Mouse (Mus musculus) ES-CJ7 (cell line): ENCODE measurements around the gene Rspo4.
A peak's percentile ranks its signal among the peaks of the same experiment; 100 is the strongest.

ENCODE experiments used
- DNase-seq: peaks from one replicate; pipeline ENCODE4 v3.0.0; 2011; ENCODE audit warnings: low read depth, low spot score

Gene Rspo4

DNA sequence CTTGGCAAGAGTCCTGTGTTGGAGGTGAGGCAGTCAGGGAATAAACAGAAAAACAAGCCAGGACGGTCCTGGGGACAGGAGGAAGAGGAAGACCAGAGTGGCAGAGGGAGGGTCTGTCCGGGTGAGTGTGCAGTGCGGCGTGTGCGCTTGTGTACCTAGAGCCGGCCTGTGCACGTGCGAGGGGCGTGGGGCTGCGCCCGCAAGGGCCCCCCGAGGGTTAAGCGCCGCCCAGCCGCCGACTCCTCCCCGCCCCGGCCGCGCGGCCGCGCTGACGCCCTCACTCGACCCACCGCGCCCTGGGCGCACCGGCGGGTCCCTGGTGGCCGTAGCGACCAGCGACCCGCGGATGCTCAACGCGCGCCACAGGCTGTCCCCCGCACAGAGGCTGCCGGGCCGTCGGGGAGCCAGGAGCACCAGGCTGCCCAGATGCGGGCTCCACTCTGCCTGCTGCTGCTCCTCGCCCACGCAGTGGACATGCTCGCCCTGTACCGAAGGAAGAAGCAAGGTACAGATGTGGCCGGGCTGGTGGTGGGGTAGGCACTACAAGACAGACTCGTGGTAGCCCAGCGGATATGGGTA is at the start of gene Rspo4:
Rspo4 (plus strand) TSS at position 280 of the 579 bp plus-strand sequence.
- DNase-seq: peak; percentile 14

DNA sequence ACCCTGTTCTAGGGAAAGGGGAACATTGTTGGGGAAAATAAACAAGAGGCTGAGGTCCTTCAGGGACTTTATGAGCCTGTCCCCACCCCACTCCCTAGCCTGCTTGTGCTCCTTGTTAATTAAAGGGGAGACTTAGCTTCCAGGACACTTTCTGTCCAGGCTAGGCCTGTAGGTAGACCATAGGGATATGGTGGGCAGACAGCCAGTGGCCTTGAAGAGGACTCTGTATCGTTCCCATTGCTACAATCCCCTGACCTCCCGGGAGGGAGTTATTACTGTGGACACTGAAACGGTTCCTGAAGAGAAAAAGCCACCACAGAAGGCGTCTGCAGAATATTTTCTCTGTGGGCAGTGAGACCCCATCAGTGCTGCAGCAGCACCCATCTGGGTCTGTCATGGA is 27.1 kb upstream of the Rspo4 start:
- DNase-seq: no peak

DNA sequence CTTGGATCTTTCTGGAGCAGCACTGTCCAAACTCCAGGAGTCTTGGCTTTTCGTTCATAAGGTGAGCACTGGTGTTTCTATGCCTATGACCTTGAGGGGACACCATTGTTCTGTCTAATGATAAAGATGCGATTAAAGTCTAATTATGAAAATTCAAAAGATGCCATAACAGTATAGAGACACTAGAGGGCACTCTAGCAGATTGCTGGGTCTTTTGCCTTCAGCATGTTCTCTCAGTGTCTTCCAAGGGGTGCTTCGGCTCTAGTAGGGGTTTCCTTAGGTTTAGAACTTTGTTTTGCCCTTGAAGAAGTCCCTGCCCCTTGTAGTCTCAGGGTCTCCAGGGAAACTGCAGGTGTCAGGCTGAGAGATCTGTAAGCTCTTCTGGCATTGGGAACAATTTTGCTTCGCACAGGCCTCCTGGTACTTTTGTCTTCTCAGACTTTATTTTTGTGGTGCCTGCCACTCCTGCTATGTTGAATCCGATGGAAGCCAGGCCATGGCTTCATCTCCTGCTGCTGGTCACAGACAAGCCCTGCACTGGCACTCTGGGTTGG is 19.6 kb downstream of the Rspo4 start:
- peak; percentile 17 for DNase-seq

DNA sequence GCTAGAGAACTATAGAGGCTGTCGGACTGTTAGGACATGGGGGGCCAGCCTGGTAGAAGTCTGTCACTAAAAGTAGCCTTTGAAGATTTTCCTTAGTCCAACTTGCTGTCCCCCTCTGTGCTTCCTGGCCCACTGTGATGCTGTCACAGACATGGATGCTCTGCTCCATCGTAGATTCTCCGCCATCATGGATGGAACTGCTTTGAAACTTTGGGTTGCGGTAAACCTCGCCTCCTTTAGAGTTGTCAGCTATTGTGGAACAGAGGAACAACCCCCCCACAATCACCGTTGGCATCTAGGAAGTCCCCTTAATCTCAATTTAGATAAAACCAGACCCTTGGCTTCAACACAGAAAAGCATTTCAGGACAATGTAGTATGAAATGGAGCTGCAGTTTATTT is 22.2 kb downstream of the Rspo4 start:
- DNase-seq: no peak

DNA sequence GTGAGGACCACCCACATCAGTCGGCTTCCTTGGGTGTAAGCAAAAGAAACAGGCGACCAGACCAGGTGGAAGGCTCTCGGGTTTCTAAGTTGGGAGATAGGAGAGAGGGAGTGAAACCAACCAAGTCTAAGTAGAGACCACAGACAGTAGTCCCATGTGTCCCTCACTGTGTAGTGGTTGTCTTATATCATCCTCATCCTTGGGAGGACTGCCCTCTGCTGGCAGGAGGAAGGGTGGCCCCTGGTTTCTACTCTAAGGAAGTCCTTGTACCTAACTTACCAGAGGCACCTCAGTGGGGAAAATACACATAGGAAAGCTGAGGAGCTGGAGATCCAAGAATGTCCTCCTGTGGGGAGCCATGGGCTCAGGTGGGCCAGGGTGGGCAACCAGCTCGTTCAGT is 23.8 kb downstream of the Rspo4 start:
- peak; percentile 81 for DNase-seq

DNA sequence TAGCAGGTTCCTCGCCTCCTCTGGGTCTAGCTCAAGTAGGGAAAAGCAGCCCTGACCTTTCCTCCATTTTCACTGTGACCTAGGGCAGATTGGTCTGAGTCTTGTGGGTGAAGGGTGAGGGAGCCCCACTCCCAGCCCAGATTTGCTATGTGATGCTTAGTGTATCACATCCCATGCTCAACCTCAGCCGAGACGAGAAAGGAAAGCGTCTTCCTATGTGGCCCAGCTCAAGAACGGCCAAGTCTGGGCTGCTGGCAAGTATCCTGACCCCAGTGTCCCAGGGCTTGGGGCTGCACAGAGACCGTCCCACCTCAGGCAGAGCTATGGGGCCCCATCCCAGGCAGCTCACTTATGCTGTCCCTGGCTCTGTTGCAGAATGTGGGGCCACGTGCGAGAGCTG is 25.5 kb downstream of the Rspo4 start:
- no peak for DNase-seq

DNA sequence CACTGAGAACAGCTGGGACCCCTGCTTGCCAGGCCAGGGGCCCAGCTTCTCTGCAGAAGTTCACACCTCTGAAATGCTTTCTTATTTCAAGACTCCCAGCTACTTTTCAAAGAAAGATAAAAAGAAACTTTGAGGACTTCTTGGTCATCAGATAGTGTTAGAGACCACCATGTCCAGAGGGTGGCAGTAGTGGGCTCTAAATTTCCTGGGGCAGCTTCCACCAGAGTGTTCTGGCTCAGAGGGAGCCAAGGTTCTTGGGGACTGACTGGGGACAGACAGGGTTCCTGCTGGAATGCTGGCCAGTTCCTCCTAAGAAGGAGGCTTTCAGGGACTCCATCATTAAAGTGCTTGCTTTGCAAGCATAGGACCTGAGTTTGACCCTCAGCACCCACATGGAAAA is 31.8 kb downstream of the Rspo4 start:
- peak; percentile 54 for DNase-seq

DNA sequence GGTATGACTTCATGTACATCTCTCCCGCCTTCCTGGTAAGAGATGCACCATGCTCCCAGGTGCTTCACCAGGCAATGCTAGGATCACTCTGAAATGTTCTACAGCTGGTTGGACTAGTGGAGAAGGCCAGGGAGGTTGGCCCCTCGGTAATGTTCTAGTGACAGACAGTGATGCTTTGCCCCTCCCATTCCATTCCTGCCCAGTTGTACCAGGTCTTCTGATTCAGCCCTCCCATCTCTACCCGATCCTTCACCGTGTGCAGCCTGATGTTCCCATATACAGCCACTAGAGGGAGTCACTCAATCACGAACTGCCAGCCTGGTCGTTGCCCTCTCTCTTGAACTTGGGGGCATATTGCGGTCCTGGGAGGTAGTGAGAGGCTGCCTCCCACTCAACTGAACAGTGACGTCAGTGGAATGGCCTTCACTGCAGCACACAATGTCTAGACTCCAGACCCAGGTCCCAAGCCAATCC is 33.3 kb downstream of the Rspo4 start:
- DNase-seq: peak; percentile 80

DNA sequence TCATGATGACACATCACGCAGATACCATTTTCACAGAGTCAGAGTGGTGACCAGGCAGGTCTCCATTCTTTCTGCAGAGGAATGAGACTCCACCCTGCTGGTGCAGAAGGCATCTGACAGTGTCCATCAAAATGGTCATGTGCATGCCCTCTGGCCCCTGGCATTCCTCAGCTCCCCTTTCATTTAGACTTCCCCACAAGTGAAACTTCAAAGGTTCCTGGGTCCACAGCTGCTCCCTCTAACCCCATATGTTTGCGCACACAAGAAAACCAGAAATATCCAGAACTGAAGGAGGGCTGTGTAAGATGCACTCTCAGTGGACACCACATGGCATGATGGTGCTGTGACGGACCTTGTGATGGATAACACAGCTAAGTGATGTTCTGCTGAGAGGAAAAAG is 35.9 kb downstream of the Rspo4 start:
- no peak for DNase-seq

DNA sequence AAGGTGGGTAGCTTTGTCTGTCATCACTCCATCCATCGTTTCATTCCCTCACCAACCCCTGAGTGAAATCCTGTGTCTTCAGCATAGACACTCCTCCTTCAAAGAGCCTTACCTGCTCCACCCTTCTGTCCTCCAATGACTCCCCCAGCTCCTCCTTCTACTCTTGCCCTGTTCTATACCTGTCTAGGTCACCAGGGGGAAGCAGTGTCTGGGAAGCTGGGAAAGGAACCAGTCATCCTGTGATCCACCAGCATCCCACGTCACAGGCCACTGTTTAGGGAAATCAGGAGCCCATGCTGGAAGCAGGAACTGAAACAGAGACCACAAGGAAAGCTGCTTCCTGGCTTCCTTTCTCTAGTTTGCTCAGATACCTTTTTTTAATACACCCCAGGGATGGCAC is 37.0 kb downstream of the Rspo4 start:
- peak; percentile 80 for DNase-seq

DNA sequence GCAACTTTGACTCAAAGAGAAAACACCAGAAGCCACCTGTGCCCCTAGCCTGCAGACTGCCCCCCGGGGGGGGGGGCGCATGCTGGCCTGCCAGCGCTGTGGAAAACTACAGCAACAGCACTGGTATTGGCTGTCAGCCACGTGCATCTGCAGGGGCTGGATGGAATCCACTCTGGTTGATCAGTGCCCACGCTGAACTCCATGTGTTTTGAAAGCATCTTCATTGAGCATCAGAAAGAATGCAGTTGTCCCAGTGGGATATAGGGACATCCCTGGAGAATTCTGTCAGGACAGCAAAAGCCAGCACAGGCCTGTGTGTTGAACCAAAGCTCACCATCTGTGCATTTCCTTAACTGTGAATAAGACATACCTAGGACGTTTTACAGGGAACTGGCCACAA is 48.3 kb downstream of the Rspo4 start:
- no peak for DNase-seq

DNA sequence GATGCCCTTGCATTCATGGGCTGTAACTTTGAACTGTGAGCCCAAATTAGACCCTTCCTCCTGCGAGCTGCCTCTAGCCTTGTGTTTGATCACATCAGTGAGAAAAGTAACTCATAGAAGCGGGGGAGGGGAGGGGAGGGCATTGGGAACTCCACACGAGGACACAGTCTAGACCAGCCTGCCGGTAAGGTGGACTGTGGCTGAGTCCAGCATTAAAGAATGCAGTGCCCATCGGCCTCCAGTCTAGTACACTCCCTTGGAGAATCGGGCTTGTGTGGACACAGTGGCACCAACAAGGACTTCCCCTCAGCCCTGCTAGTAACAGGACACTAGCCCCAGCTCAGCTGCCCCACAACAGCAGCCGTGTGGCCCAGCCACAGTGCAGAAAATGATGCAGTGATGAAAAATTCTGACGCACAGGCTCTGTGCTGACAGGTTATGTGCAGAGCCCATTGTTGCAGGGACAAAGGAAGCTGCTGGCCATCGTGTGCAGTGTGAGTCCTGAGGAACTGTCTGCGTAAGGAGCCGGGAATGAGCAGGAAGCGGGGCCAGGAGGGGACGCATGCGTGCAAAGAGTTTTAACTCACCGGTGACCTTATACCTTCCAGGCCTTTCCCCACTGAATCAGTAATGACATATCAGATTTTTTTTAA is 50.5 kb downstream of the Rspo4 start:
- no peak for DNase-seq

DNA sequence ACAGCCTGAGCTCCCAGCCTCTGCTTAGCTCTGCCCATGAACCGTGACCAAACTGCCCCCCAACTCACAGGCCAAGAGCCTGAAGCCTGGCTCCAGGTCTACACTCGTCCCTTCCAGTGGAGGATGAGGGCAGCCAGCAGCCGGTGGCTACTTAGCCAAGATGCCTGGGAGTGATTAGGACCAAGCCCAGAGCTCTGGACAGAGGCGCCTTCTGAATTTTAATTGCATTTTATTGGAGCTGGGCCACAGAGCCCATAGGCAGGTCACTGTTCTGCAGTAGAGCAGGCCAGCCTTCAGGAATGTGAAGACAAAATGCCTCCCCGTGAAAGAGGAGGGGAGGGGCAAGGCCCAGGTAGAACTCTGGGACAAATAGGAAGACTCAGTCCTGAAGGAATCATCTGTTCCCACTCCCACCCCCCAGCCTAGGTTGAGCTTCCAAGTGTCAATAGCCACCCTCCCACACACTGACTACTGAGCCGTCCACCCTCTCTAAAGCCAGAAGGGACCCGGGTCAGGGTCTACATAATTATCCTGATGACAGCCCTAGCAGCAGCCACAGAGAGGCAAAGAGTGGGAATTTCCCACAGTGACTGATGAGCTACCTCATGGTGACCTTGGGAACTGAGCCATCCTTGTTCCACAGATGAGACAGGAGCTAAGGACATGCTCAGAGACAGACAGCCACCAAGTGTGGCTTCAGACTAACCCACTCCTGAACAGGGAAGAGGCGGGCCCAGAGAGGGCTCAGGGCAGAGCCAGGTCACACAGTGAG is 51.7 kb downstream of the Rspo4 start:
- DNase-seq: no peak

DNA sequence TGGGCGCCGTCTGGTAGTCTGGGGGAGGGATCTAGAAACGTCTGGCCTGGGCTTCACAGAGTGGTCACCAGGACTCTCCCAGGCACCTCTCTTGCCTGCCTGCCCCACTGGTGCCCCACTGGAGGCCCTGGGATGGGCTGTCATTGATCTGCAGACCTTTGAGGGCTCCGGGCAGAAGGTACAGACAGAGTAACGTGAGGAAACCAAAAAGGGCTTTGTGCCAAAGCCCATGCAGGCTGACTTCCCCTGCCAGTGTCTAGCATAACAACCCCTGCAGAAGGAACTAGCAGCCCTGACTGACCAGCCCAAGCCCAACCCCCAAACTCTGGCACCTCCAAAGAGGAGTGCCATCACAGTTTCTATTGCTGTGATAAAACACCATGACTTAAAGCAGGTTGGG is 53.2 kb downstream of the Rspo4 start:
- DNase-seq: no peak

DNA sequence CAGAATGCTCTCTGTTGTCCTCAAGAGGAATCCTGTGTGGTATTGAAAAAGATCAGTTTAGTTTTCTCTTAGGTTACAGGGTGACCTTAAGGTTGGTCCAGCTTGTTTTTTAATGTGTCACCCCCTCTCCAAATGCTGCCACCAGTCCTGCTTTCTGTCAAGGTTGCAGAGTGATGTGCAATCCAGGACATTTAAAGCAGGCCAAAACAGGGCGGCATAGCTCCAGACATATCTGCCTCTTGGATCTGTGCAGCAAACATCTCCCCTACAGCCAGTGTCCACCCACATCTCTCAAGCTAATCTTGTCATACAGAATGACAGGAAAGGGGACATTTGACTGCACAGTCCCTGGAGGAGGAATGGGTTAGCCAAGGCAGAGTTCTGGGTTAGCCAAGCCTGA is 55.4 kb downstream of the Rspo4 start:
- no peak for DNase-seq

DNA sequence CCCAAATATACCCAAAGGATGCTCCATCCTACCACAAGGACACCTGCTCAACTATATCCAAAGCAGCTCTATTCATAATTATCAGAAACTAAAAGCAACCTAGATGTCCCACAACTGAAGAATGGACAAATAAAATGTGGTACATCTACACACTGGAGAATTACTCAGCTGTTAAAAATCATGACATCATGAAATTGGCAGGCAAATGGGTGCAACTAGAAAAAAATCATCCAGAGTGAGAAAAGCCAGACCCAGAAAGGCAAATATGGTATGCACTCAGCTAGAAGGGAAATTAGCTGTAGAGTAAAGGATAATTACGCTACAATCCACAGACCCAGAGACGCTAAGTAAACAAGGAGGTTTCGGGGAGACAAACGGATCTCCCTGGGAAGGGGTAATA is 58.1 kb downstream of the Rspo4 start:
- no peak for DNase-seq

DNA sequence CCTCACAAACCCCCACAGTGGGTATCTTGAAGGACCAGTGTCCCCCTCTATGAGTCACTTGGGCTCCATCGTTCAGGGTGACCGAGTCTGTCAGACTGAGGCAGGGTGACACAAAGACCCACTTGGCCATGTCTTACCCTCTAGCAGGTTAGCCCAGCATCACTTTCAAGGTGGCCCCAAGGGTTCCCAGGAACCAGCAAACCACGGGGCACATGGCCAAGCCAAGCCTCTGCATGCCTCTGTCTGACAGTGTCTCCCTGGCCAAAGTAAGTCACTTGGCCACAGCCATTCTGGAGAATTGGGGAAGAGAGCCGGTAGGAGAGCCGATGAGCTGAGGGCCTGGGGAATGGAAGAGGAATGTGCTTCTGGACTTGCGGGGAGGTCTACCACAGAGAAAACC is 60.5 kb downstream of the Rspo4 start:
- no peak for DNase-seq

DNA sequence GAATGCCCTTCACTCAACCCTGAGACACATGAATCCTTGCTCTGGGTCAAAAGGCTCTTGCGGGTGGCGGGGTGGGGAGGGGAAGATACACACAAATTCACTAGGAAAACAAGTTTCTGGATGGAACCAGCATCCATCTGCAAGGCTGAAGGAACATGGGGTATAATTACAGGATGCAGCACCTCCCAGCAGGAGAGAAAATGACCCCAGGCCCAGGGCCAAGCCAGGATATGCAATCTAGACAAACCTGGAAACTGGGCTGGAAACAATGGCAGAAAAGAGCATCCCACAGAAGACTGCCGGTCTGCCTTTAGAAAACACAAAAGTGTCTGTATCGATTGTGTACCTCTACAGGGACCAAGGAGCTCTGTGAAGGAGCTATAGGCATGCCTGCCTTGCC is 61.2 kb downstream of the Rspo4 start:
- no peak for DNase-seq

DNA sequence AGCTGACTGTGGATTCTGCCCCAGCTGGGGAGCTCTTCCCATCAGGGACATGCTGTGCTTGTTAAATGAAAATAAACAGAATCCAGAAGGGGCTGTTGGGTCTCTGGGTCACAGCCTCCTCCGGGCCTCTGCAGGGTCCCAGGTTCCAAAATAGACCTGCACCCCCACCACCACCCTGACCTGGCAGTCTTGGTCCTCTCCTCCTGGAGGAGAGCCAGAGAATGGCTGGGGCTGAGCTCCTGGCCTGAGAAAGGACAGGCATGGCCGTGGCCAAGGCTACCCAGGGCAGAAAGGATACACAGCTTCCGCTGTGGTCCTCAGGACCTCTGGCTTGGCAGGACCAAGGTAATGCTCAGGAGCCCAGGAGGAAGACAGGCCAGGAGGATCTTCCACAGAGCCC is 61.9 kb downstream of the Rspo4 start:
- no peak for DNase-seq

DNA sequence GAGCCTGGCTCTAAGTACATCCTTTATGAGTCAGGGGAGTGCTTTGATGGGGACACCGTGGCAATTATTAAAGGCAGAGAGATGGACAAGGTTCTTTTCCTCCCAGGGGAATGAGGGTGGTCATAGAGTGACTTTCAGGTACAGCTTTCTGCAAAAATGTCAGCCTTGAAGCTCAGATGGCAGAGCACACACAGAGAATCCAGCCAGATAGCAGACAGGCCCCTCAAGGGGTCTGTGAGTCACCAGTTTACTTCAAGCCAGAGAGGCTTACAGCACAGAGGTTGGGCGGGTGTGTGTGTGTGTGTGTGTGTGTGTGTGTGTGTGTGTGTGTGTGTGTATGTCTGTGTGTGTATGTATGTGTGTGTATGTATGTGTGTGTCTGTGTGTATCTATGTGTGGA is 64.3 kb downstream of the Rspo4 start:
- no peak for DNase-seq

DNA sequence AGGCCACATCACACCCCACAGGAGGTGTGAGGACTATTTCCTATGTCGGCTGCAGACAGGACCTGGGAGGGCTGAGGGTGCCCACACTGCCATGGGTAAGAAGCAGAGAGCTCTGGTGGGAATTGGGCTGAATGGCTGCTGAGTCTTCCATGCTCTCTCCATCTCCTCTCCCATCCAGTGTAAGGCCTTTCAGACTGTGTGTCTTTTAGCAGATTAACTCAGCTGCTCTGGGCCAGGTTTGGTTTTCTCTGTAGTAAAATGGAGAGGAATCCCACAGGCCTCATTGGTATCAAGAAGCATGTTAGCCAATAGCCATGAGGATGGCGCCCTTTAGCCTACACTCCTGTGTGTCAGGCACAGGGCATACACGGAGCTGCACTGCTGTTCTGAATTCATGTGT is 66.7 kb downstream of the Rspo4 start:
- DNase-seq: no peak

DNA sequence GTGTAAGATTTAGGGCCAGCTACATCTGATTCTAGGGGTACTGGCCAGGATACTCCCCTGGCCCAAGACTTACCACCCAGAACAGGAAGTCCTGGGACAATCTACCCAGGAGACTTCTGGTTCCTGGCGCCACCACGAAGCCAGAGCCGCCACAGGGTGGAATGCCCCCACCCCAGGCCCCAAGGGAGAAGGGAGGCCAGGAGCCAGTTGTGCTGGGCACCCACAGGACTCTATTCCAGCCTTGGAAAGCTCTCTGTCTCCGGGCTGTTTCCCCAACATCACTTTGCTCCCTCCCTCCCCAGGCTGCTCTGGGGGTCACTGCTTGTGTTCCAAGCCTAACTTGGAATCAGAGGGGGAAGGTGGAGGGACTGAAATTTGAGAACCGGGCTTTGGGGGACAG is 67.8 kb downstream of the Rspo4 start:
- DNase-seq: no peak
